Mouse (Mus musculus) G1E (cell line): ENCODE data around the gene Myl7.

Experiments used
- CTCF ChIP-seq: IDR thresholded peaks from 2 replicates; pipeline ENCODE4 v1.5.1; 2012; ENCODE audit warnings: low read depth, low read length, inconsistent platforms, mixed read lengths
- GATA1 ChIP-seq: IDR thresholded peaks from 2 replicates; pipeline ENCODE4 v1.6.1; 2012; ENCODE audit warnings: borderline replicate concordance, low read length, inconsistent platforms, mixed read lengths
- TAL1 ChIP-seq: conservative IDR thresholded peaks from 2 replicates; pipeline ENCODE4 v1.6.1; 2012; ENCODE audit warnings: low read depth, low read length, inconsistent platforms, mixed read lengths

DNA sequence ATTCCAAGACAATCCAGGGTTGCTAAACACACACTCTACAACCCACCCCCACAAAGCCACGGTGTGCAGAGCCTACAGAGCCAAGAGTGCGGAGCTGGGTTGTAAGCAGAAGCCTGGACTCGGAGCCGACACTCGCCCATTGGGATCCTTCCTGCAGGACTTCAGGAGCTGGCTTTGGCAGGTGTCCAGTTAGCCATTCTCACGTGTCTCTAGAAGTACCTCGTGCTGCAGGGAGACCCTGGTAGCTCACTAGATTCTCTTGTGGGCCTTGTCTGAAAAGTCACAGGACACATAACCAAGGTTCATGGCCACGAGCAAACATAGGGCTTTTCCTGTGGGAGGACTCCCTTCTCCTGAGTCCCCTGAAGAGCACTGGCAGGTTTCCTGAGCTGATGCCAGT is 14.7 kb upstream of the Myl7 start:
- TF ChIP-seq CTCF (no peak), TAL1 (no peak), GATA1 (no peak)
